Mouse (Mus musculus): ENCODE measurements around the gene Bak1.

- no peak for TF ChIP-seq USF1 (IDR thresholded peaks at IDR 0.05; ENCODE audit: low read depth)
- TF ChIP-seq E2F4 (IDR thresholded peaks at IDR 0.05; ENCODE audit: insufficient read depth) = no peak
- no peak for TF ChIP-seq POLR2A (IDR thresholded peaks at IDR 0.05; ENCODE audit: insufficient read length, low read depth)
- TF ChIP-seq MAX (IDR thresholded peaks at IDR 0.05; ENCODE audit: low read depth) = no peak
- TF ChIP-seq MYOG (IDR thresholded peaks at IDR 0.05; ENCODE audit: control insufficient read depth in 1 of 3, insufficient read depth in 1 of 3, insufficient read length in 2 of 3, low read depth in 2 of 3) = no peak
- TF ChIP-seq CEBPB (IDR thresholded peaks at IDR 0.05; ENCODE audit: insufficient read depth, poor library complexity, severe bottlenecking) = no peak
- no peak for TF ChIP-seq TCF12 (IDR thresholded peaks at IDR 0.05; ENCODE audit: insufficient read depth, poor library complexity, severe bottlenecking)
- no peak for TF ChIP-seq SRF (IDR thresholded peaks at IDR 0.05; ENCODE audit: control insufficient read depth, insufficient read length, low read depth)
- TF ChIP-seq POLR2AphosphoS2 (IDR thresholded peaks at IDR 0.05; ENCODE audit: insufficient read length, low read depth) = no peak
- TF ChIP-seq TCF3 (IDR thresholded peaks at IDR 0.05; ENCODE audit: insufficient read length, low read depth) = no peak
- TF ChIP-seq REST (IDR thresholded peaks at IDR 0.05; ENCODE audit: insufficient read depth, insufficient read length) = no peak
Observed at GRCm38 (mm10) chr17:27060698-27061097, 31.9 kb upstream of the Bak1 start.

Data from myocyte (in vitro differentiated cells).